Mouse (Mus musculus): ENCODE measurements around the gene Sphk1.
A peak's percentile ranks its signal among the peaks of the same experiment; 100 is the strongest.

Sphk1 gene

GRCm38 (mm10) chr11:116581376-116581814 lies 50.7 kb downstream of the Sphk1 start, which contains the start of gene Ube2o:
Ube2o (minus strand) TSS chr11:116581447.
- peak; percentile 99 for DNase-seq

- DNase-seq: no peak
Observed at GRCm38 (mm10) chr11:116585682-116586081, 55.0 kb downstream of the Sphk1 start.

Measured in heart, adult 11 months (tissue).